Mouse (Mus musculus) right cerebral cortex, postnatal 14 days (tissue): Measurements from ENCODE around the gene Poldip3.
"Not testable (repeated sequence)": the region's sequence is repeated elsewhere in the genome, so short reads cannot be mapped to it uniquely, and the experiment has no call there.

ENCODE experiments used
- DNase-seq: peaks from one replicate; pipeline ENCODE4 v3.0.0; 2022

Gene Poldip3

GRCm38 (mm10) chr15:83164971-83165471 lies 15.8 kb upstream of the Poldip3 start:
- DNase-seq: no peak

DNA sequence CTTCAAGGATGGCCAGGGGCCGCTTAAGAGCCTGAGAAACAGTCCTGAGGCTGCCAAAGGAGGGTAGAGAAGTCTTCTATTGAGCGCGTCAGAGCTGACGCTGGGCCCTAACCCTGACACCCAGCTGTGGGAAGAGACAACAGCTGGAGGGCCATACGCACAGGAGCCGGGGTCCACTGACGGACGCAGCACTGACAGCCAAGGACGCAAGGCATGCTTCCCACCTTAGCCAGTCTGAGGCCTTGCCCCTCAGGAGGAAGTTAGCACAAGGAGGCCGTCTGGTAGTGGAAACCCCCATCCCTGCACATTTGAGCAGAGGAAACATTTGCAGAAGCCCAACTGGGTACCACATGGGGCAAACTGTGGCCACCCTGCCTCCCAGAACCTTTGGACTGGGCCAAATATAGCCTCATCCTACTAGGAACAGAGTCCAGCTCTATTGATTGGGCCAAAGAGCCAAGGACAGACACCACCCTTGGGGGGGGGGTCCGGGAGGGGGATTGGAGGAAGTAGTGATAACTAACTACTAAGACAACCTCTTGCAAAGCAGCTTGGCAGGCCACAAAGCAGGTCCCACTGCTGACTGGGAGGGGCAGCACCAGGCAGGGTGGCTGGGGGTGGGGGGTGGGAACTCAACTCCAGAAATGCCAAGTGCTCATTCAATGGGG lies 13.8 kb upstream of the Poldip3 start:
- no peak for DNase-seq

GRCm38 (mm10) chr15:83162001-83162400 lies 12.8 kb upstream of the Poldip3 start:
- no peak for DNase-seq

- no peak for DNase-seq
These were observed 12.0 kb upstream of the Poldip3 start for GRCm38 (mm10) chr15:83161062-83161748.

DNA sequence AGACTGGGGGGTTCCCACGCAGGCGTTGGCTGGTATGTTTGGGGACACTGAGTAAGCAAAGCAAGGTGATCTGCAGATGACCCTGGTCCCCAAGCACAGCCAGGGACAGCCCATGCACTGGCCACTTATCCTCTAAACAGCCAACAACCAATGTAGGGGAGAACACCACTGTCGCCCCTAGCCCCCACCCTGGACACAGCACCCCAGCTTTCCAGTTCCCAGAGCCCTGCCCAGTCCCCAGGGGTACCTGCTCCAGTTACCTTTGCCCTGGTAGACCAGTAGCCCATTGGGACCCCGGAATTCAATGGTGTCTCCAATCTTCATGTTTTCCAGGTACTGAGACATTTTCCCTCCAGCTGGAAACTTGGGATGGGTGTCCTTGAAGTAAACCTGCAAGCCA lies 11.4 kb upstream of the Poldip3 start:
- no peak for DNase-seq

DNA sequence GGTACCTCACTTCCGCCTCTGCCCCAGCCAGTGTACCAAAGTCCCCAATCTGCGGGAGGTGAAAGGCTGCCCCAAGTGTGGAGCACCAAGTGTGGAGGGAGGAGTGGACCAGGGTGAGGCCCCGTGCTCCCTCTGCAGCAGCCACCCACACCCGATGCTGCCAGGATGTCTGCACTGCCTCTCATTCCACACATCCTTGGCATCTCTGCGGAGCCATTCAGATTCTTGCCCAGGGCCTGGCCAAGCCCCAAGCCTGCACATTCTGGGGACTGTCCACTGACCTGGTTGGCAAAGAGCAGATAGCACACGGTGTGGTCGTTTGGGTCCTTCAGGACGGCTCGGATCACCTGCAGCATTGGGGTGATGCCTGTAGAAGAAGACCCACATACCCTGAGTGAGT lies 10.6 kb upstream of the Poldip3 start:
- DNase-seq: no peak

- no peak for DNase-seq
These were observed 9.5 kb upstream of the Poldip3 start for GRCm38 (mm10) chr15:83158587-83159160.

- DNase-seq: no peak
These were observed 8.5 kb upstream of the Poldip3 start for GRCm38 (mm10) chr15:83157667-83158064.

- DNase-seq: no peak
These were observed 7.9 kb upstream of the Poldip3 start for GRCm38 (mm10) chr15:83156929-83157666.

DNA sequence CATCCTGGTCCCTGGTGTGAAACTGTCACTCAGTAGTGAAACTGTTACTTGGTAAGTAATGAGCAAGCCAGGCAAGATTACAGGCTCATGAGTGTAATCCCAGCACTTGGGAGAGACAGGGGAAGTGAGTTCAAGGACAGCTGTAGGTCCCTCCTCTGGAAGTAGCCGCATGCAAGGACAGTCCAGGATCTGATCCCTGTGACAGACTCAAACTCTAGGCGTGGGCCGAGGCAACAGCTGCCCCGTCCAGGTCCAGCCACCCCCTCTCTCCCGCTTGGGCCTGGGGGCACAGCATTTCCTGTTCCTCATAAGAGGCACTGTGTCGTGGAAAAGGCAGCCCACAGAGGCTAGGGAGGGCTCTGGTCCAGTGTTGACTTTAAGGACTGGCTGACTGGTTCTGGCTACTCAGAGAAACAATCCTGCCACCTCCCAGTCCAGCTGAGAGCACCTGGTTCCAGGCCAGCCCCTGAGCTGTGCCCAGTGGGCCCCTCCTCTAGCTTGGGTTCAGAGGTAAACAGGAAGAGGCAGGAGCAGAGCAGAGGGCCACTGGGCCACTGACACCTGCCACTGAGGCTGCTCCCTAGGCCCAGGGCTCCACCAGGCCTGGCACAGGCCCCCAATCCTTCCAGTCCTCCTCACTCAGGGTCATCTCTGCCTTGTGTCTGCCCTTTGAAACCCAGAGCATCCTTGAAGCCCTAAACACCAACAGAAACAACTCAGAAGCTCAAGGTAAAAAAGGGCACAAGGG lies 6.7 kb upstream of the Poldip3 start:
- no peak for DNase-seq

- DNase-seq: no peak
These were observed 5.1 kb upstream of the Poldip3 start for GRCm38 (mm10) chr15:83154309-83154708.

DNA sequence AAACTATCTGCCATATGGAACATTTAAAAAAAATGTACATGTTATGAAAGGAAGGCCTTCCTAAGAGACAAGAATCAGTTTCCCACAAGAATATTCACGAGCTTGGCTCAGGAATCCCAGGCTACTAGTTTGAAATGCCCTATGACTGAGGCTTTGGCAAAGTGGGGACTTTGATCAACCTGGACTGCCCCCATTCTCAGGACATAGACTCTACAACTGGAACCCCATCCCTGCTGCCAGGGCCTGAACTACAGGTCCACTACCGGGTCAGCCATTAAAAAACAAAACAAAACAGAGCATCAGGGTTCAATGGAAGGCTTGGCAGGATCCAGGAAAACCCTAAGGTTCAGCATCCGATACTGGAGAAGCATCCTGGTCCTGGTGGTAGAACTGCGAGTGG lies 1.5 kb upstream of the Poldip3 start:
- no peak for DNase-seq

- no peak for DNase-seq
These were observed 874 bp upstream of the Poldip3 start for GRCm38 (mm10) chr15:83150073-83150442.

DNA sequence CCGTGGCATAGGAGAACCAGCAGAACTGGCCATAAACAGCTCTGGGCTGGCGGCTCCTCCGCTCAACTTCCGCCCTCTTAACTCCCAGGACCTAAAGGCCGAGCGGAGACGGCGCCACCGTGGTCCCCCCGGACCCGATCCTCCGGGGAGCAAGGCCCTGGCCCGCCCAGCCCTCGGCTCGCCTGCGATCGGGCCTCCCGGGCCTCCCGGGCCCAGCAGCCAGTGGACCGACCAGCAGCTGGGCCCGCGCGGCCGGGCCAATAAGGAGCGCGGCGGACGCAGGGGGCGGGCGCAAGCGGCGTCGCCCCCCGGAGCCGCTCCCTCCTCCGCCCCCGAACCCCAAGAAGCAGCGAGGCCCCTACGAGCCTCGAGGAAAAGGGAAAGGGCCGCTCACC lies 386 bp downstream of the Poldip3 start:
- no peak for DNase-seq

DNA sequence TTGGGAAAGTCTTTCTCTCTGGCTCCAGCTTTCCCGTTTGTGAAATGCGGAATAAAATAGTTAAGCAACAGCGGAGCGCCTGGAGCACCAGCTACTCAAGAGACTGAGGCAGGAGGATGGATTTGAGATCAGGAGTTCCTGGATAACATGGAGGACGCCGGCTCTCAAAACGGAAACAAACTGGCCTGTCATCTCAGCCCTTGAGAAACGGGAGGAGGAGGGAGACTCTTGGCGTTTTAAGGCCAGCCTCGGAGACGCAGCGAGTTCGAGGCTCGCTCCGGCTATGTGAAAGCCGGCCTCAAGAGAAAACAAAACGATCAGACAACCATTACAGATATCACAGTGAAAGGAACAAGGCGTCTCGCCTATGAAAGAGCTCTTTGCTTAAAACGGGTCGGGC lies 789 bp downstream of the Poldip3 start:
- DNase-seq: no peak

DNA sequence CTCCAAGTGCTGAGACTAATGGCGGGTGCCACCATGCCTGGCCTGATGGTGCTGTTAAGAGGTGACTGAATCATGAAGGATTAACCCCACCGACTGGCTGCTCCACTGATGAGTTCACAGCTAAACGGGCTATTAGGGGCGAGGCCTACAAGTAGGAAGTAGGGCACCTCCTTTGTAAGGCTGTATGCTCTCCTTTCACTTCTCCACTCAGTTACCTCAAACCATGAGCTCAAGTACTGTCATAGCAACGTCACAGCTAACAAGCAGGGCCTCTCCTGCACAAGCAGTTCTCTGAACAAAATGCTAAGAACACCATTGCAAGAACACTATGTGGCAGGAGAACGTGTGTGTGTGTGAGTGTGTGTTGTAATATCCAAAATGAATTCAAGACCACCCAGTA lies 3.6 kb downstream of the Poldip3 start:
- no peak for DNase-seq

DNA sequence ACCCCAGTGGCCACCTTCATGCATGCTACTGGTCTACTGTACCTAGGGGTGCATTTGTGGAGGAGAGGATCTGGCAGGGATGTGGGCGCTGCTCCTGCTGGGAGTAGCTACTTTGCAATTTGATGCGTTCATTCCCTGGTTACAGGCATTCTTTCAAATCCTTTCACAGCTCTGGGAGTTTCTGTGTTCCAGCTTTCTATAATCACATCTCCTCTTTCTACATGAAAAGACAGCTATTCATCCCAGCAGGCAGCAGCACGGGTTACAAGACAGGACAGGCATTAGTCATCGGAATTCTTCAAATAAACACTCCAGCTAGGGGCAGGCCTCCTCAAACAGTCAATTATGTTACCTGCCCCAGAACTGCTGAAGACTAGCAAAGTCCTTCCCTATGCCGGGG lies 6.3 kb downstream of the Poldip3 start:
- no peak for DNase-seq

- no peak for DNase-seq
These were observed 13.5 kb downstream of the Poldip3 start for GRCm38 (mm10) chr15:83135654-83136053.

DNA sequence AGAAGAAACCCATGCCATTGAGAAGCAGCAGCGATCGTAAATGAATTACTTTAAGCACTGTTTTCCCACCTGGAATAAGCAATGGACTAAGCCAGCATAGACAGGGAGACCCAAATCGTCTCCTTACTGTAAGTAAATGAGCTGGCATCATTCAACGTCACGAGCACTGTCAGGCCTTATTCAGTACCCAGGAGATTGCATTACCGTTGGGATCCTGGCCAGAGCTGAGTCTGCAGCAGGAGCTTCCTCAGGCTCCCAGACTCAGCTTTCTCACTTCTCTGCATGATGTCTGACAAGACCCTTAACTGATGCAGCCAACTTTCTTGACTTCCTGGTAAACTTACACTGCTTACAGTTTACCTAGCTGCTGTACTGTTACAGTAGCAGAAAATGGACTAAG lies 14.5 kb downstream of the Poldip3 start:
- no peak for DNase-seq

GRCm38 (mm10) chr15:83129530-83130231 lies 19.5 kb downstream of the Poldip3 start:
- DNase-seq: no peak

DNA sequence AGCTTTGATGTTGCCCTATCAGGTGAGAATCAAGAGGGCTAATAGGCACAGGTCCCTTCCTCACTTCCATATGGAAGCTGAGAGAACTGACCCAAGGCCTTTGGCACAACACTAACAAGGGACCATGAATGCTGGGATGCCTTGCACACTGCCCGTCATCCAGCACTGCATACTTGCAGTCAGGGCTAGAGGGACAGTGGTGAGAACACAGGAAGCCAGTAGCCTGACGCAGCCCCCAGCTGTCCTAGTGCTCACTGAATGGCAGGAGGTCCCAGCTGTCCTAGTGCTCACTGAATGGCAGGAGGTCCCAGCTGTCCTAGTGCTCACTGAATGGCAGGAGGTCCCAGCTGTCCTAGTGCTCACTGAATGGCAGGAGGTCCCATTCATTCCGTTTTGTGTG lies 22.1 kb downstream of the Poldip3 start:
- not testable (repeated sequence) for DNase-seq

DNA sequence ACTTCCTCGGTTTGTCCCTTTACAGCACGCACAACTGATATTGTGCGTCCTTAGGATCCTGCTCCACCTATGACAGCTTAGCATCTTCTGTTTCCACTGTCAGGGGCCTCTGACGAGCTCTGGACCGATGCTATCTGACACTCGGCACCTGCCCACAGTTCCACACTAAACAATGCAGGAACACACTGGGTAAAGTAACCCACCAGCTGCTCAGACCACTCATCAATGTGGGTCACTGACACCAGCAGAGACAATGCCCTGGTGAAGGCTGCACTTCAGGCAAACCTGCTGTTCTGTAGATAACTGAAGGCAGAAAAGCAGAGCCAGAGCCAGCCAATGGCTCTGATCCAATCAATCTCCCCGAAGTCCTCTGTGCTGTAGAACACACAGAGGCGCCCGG lies 22.6 kb downstream of the Poldip3 start:
- DNase-seq: no peak
